Mouse (Mus musculus): ENCODE data around the gene Tmem191c. TPM values are rescaled to one million over a fixed set of nuclear protein-coding genes. Genes with fewer than 3 reads are reported as not detected.

Gene Tmem191c
- total RNA-seq, 2 experiments from 2014 or later: 2.0 to 2.7 TPM

DNA sequence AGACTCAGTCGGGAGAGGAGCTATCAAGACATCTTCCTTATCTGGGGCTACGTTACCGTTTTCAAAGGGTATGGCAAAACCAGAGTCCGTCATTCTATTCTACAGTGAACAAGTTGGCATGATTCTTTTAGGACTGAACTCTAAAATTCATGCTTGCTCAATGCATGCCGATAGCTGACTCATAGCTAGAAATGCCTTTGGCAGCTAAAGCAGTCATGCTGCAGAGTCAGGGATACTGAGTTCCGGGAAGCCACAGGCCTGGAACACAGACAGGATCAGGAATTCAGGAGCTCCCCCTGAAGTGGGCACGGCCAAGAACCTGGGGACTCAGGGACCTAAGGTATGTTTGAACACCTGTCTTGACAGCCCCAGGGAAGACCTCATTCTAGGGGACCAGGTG, 40.7 kb downstream of the Tmem191c start:
- DNase-seq (ENCODE audit: low spot score): no peak
- intact Hi-C loops (cut with DNase I): no loop called here

DNA sequence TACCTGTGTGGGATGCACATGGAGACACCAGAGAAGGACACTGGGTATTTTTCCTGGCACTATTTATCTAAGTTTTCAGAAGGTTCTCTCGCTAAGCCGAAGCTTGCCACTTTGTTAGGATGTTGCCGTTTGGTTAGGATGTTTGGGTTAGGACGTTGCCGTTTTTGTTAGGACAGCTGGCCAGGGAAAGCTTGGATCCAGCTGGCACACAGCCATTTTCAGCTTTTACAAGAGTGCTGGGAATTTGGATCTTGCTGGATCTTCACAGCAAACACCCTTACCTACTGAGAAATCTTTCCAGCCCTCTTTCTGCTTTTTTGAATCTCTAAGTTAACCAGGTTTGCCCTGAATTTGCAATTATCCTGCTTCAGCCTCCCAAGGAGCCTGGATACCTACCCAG, 45.6 kb downstream of the Tmem191c start:
- intact Hi-C loops (cut with DNase I): no loop called here
- DNase-seq (ENCODE audit: low spot score): no peak

DNA sequence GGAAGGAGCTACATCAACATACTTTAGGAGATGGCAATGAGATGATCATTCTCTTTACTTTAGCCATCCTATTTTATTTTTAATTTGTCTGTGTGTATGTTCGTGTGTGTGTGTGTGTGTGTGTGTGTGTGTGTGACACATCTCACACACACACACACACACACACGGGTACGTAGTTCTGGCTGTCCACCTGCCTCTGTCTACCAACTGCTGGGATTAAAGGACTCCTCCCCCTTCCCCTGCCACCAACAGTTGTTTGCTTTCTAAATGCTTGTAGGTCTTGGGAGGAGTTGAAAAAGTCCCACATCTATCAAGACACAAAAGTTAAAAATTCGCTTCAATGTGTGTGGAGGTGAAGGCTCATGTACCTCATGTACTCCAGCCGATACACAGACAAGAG, 48.9 kb downstream of the Tmem191c start:
- intact Hi-C loops (cut with DNase I): no loop called here

DNA sequence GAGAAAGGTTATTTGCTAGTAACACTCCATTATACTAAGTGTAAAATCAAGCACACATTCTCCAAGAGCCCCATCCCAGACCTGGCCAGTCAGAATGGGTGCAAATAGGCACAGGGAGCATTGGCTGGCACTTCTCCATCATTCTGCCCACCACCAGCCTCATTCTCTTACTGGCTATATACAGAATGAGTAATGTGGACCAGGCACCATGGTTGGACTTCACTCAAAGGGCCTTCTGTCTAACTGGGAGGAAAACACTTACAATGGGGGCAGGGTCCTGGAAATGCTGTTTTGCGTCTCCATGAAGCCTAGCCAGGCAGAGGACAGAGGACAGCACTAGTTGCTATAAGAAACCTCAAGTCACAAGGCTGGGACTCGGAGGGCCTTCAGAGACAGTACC, 50.2 kb downstream of the Tmem191c start:
- intact Hi-C loops (cut with DNase I): no loop called here
- DNase-seq (ENCODE audit: low spot score): no peak

More for the DNA sequence above, 48.9 kb downstream of the Tmem191c start:
- DNase-seq (ENCODE audit: low spot score): no peak

DNA sequence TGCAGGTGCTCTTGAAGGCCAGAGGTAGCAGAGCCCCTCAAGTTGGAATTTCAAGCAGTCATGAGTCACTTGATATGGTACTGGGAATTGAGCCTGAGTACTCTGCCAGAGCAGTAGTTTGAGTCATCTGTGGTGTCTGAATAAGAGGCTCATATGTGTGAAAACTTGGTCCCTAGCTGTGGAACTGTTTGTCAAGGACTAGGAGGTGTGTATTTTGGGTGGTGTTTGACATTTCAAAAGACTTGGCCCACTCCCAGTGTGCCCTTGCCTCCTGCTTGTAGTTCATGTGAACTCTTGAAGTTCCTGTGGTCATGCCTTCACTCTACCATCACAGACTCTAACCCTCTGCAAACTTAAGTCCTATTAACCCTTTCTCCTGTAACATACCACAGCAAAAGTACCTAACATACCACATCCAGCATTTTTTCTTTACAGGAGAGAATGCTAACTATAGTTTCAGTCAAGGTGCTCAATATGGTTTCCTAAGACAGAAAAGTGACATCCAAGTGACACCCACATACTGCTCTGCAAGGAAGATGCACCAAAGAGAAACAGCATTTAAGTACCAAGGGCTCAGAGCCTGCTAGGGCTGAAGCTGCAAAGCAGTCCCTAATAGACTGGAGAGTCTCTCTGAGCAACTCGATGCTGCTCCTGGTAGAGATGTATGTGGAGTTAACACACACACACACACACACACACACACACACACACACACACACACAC, 54.1 kb downstream of the Tmem191c start:
- intact Hi-C loops (cut with DNase I): no loop called here
- DNase-seq (ENCODE audit: low spot score): no peak

DNA sequence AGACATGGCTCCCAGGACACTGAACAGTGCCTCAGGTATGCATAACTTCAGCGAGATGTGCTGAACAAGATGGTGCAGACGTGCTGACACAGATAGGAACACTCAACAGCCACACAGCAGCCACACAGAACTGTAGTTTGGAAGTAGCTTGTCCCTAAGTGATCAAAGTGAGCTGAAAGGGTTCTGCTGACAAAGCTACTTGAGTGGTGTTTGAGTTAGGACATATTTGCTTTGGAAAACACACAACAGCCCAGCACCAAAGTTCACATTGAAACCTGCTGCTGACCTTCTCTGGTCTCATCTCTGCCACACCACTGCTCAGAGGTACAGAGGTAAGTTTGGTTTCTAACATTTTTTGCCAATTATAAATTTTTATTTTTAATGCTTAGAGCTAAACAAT, 55.2 kb downstream of the Tmem191c start, which contains the start of gene Serpind1:
TSS of gene Serpind1 (plus strand) at position 256 of the 400 bp plus-strand sequence.
- intact Hi-C loops (cut with DNase I): no loop called here
- no peak for DNase-seq (ENCODE audit: low spot score)

DNA sequence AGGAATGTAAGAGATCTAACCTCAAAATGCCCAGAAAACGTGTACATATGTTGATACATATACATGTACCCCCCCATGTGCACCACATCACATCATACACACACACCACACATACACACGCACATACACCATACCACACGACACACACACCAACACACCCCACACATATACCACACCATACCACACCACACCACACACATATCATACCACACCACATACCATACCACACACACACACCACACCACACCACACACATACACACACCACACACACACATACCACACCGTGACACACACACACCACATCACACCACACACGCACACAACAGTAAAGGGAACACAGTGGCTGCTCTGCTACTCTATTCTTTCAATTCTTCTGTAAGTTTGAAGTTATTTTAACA, 56.0 kb downstream of the Tmem191c start:
- DNase-seq (ENCODE audit: low spot score): no peak
- intact Hi-C loops (cut with DNase I): no loop called here

Other genes starting within 250 kb of the Tmem191c start
- gene Ypel1, start 206.4 kb upstream of the Tmem191c start, total RNA-seq (2021): 1 to 10 TPM; 1.5 to 1.8 TPM
- 10 to 100 TPM; 33.7 to 38.6 TPM for gene Ppil2, start 164.8 kb upstream of the Tmem191c start, total RNA-seq (2021)
- gene 2610318N02Rik, start 150.9 kb upstream of the Tmem191c start, total RNA-seq (2021): not detected
- 10 to 100 TPM; 15.6 to 21.7 TPM for gene Sdf2l1, start 143.7 kb upstream of the Tmem191c start, total RNA-seq (2021)
- 1 to 10 TPM; 1.1 to 2.2 TPM for gene Ydjc, start 131.5 kb upstream of the Tmem191c start, total RNA-seq (2021)
- under 1 TPM in 1 of 2 experiments, not detected in 1; 0.13 TPM for gene Ccdc116, start 128.8 kb upstream of the Tmem191c start, total RNA-seq (2021)
- gene Ube2l3, start 73.4 kb upstream of the Tmem191c start, total RNA-seq (2021): 100 to 1,000 TPM; 102 to 113 TPM
- gene Rimbp3, start 67.5 kb upstream of the Tmem191c start, total RNA-seq (2021): under 1 TPM; 0.08 to 0.14 TPM
- gene Hic2, start 42.5 kb upstream of the Tmem191c start, total RNA-seq (2021): 1 to 10 TPM; 2.0 to 2.2 TPM
- 1 to 10 TPM; 2.0 TPM for gene Serpind1, start 55.3 kb downstream of the Tmem191c start, total RNA-seq (2021)
- gene Snap29, start 129.9 kb downstream of the Tmem191c start, total RNA-seq (2021): 10 to 100 TPM; 14.9 to 16.9 TPM
- gene Pi4ka, start 130.2 kb downstream of the Tmem191c start, total RNA-seq (2021): 10 to 100 TPM; 53.2 to 56.3 TPM
- 10 to 100 TPM; 25.3 to 29.3 TPM for gene Crkl, start 175.9 kb downstream of the Tmem191c start, total RNA-seq (2021)
- under 1 TPM in 1 of 2 experiments, not detected in 1; 0.28 TPM for gene Aifm3, start 213.5 kb downstream of the Tmem191c start, total RNA-seq (2021)
- gene Lztr1, start 232.6 kb downstream of the Tmem191c start, total RNA-seq (2021): 10 to 100 TPM; 34.3 to 35.0 TPM